Mouse (Mus musculus) ES-Bruce4 (cell line): ENCODE measurements at regions not wholly inside any gene's neighbourhood (a gene's known extent, or its start where the extent isn't known, plus 50 kb on each side); places are given as distances from the start of the nearest gene placed in this dataset.

ENCODE experiments used
- H3K27ac ChIP-seq: 2 replicates; pipeline ENCODE4 v1.5.1; 2012; ENCODE audit warnings: low read length, inconsistent platforms; ENCODE audit not compliant: insufficient read depth
- H3K27me3 ChIP-seq: 2 replicates; pipeline ENCODE4 v1.6.1; 2012; ENCODE audit warnings: mild to moderate bottlenecking, low read length, inconsistent platforms; ENCODE audit not compliant: control insufficient read depth, poor library complexity, insufficient read depth, severe bottlenecking
- H3K36me3 ChIP-seq: 2 replicates; pipeline ENCODE4 v1.6.1; 2012; ENCODE audit warnings: inconsistent platforms, mild to moderate bottlenecking, low read length, moderate library complexity; ENCODE audit not compliant: control insufficient read depth, poor library complexity, insufficient read depth, severe bottlenecking
- H3K4me1 ChIP-seq: one replicate; pipeline ENCODE4 v1.8.1; 2011; ENCODE audit warnings: low read length; ENCODE audit not compliant: control insufficient read depth, insufficient read depth
- H3K4me3 ChIP-seq: 2 replicates; pipeline ENCODE4 v1.5.1; 2011; ENCODE audit warnings: low read depth, mild to moderate bottlenecking, low read length
- H3K9ac ChIP-seq: 2 replicates; pipeline ENCODE4 v1.6.1; 2012; ENCODE audit warnings: low read depth, mild to moderate bottlenecking, inconsistent platforms; ENCODE audit not compliant: poor library complexity, severe bottlenecking
- H3K9me3 ChIP-seq: replicated peaks from 2 replicates; pipeline ENCODE4 v1.6.1; 2012; ENCODE audit warnings: mild to moderate bottlenecking, low read length, inconsistent platforms; ENCODE audit not compliant: control insufficient read depth, poor library complexity, insufficient read depth, severe bottlenecking
- CTCF ChIP-seq: IDR thresholded peaks from one replicate; pipeline ENCODE4 v1.8.1; 2011; ENCODE audit warnings: low read depth, low read length
- EP300 ChIP-seq: IDR thresholded peaks from 2 replicates; pipeline ENCODE4 v1.6.1; 2011; ENCODE audit warnings: low read depth, low read length; ENCODE audit not compliant: insufficient read depth
- POLR2A ChIP-seq: IDR thresholded peaks from one replicate; pipeline ENCODE4 v1.8.1; 2011; ENCODE audit warnings: low read length; ENCODE audit not compliant: insufficient read depth

GRCm38 (mm10) chr2:114812141-114812902, 157.6 kb upstream of the Dph6 start:
- H3K36me3 ChIP-seq: no peaks in the 10 kb centered on the region
- TF ChIP-seq POLR2A (no peak), EP300 (no peak), CTCF (no peak)
- H3K4me1 ChIP-seq: no peaks in the 10 kb centered on the region
- no peaks in the 10 kb centered on the region for H3K9me3 ChIP-seq
- H3K27me3 ChIP-seq: no peaks in the 10 kb centered on the region
- H3K4me3 ChIP-seq: no peak overlapping the region
- H3K9ac ChIP-seq: no peak overlapping the region
- no peak overlapping the region for H3K27ac ChIP-seq

- no peaks in the 10 kb centered on the region for H3K36me3 ChIP-seq
- H3K27me3 ChIP-seq: no peaks in the 10 kb centered on the region
- no peaks in the 10 kb centered on the region for H3K9me3 ChIP-seq
- H3K27ac ChIP-seq: no peak overlapping the region
- TF ChIP-seq EP300 (no peak), POLR2A (no peak), CTCF (no peak)
- no peak overlapping the region for H3K9ac ChIP-seq
- no peak overlapping the region for H3K4me3 ChIP-seq
- H3K4me1 ChIP-seq: no peaks in the 10 kb centered on the region
Measured at GRCm38 (mm10) chr2:114812903-114813290, 158.1 kb upstream of the Dph6 start.

GRCm38 (mm10) chr2:114822657-114823056, 167.9 kb upstream of the Dph6 start:
- H3K9ac ChIP-seq: no peak overlapping the region
- no peak overlapping the region for H3K4me3 ChIP-seq
- no peaks in the 10 kb centered on the region for H3K36me3 ChIP-seq
- H3K27me3 ChIP-seq: no peaks in the 10 kb centered on the region
- TF ChIP-seq CTCF (no peak), POLR2A (no peak), EP300 (no peak)
- H3K27ac ChIP-seq: no peak overlapping the region
- no peaks in the 10 kb centered on the region for H3K4me1 ChIP-seq
- no peaks in the 10 kb centered on the region for H3K9me3 ChIP-seq

GRCm38 (mm10) chr2:114828192-114828591, 173.4 kb upstream of the Dph6 start:
- TF ChIP-seq EP300 (no peak), CTCF (no peak), POLR2A (no peak)
- Histone ChIP-seq H3K4me3 (no peak overlapping the region), H3K9ac (no peak overlapping the region), H3K27ac (no peak overlapping the region), H3K36me3 (no peaks in the 10 kb centered on the region), H3K27me3 (no peaks in the 10 kb centered on the region), H3K4me1 (no peaks in the 10 kb centered on the region), H3K9me3 (no peaks in the 10 kb centered on the region)

- Histone ChIP-seq H3K36me3 (no peaks in the 10 kb centered on the region), H3K4me3 (no peak overlapping the region), H3K27me3 (no peaks in the 10 kb centered on the region), H3K4me1 (no peaks in the 10 kb centered on the region), H3K9ac (no peak overlapping the region), H3K9me3 (no peaks in the 10 kb centered on the region), H3K27ac (no peak overlapping the region)
- TF ChIP-seq POLR2A (no peak), CTCF (no peak)
Measured at GRCm38 (mm10) chr2:114835694-114836093, 180.9 kb upstream of the Dph6 start.

GRCm38 (mm10) chr2:114843696-114844388, 189.1 kb upstream of the Dph6 start:
- H3K27me3 ChIP-seq: no peaks in the 10 kb centered on the region
- no peak for TF ChIP-seq EP300
- TF ChIP-seq POLR2A: no peak
- no peak for TF ChIP-seq CTCF
- H3K9ac ChIP-seq: no peak overlapping the region
- no peaks in the 10 kb centered on the region for H3K4me1 ChIP-seq
- no peaks in the 10 kb centered on the region for H3K9me3 ChIP-seq
- no peaks in the 10 kb centered on the region for H3K36me3 ChIP-seq
- no peak overlapping the region for H3K27ac ChIP-seq
- H3K4me3 ChIP-seq: no peak overlapping the region
